Mouse (Mus musculus) G1E (cell line): ENCODE results near the gene Noct. TPM values are rescaled to one million over a fixed set of nuclear protein-coding genes. Genes with fewer than 3 reads are reported as not detected.

Experiments used
- ATAC-seq: 2 replicates; pipeline ENCODE4 v1.8.0; 2016; ENCODE audit warnings: mild to moderate bottlenecking; ENCODE audit not compliant: insufficient number of reproducible peaks, poor library complexity, low FRiP score, severe bottlenecking; ENCODE audit errors: extremely low read depth
- DNase-seq: peaks from one replicate; pipeline ENCODE4 v3.0.0; 2012; ENCODE audit warnings: low spot score
- H3K27me3 ChIP-seq: 2 replicates; pipeline ENCODE4 v1.6.1; 2012; ENCODE audit warnings: mild to moderate bottlenecking, low read length, inconsistent platforms; ENCODE audit not compliant: insufficient read depth
- H3K36me3 ChIP-seq: replicated peaks from 2 replicates; pipeline ENCODE3; 2012; ENCODE audit warnings: mild to moderate bottlenecking, inconsistent platforms
- H3K4me1 ChIP-seq: 2 replicates; pipeline ENCODE4 v1.6.1; 2012; ENCODE audit warnings: low read depth, low read length, inconsistent platforms, mixed read lengths; ENCODE audit not compliant: insufficient read depth
- H3K4me3 ChIP-seq: 2 replicates; pipeline ENCODE4 v1.5.1; 2012; ENCODE audit warnings: low read depth, mild to moderate bottlenecking, inconsistent platforms, low read length, moderate library complexity, mixed read lengths
- H3K9me3 ChIP-seq: replicated peaks from 2 replicates; pipeline ENCODE4 v1.6.1; 2012; ENCODE audit warnings: inconsistent platforms
- CTCF ChIP-seq: IDR thresholded peaks from 2 replicates; pipeline ENCODE4 v1.5.1; 2012; ENCODE audit warnings: low read depth, low read length, inconsistent platforms, mixed read lengths
- GATA1 ChIP-seq: IDR thresholded peaks from 2 replicates; pipeline ENCODE4 v1.6.1; 2012; ENCODE audit warnings: borderline replicate concordance, low read length, inconsistent platforms, mixed read lengths
- GATA2 ChIP-seq: IDR thresholded peaks from 2 replicates; pipeline ENCODE4 v1.6.1; 2012; ENCODE audit warnings: low read depth, low read length, inconsistent platforms, borderline replicate concordance
- POLR2AphosphoS5 ChIP-seq: IDR thresholded peaks from 2 replicates; pipeline ENCODE4 v1.6.1; 2012; ENCODE audit warnings: low read depth, low read length, inconsistent platforms; ENCODE audit not compliant: insufficient replicate concordance
- TAL1 ChIP-seq: conservative IDR thresholded peaks from 2 replicates; pipeline ENCODE4 v1.6.1; 2012; ENCODE audit warnings: low read depth, low read length, inconsistent platforms, mixed read lengths
- polyA plus RNA-seq: library from polyadenylated mRNA; stranded (reverse); fragments of >175 nt; gene quantifications from 2 replicates; pipeline ENCODE4 v1.2.3, GENCODE M21; 2012
- total RNA-seq, 2 experiments: library from RNA; stranded (forward) in 1 of 2; stranded (reverse) in 1 of 2; fragments of 200-1000 nt in 1 of 2; fragments of >200 nt in 1 of 2; fragmentation: Nextera tagmentation in 1 of 2; gene quantifications; 2 replicates each; pipeline ENCODE4 v1.2.3; 2014 to 2017

Noct gene
- total and polyA plus RNA-seq, 3 experiments, result 11.7 to 27.5 (median 18.5) TPM

GRCm38 (mm10) chr3:51268434-51268833 lies 44.2 kb downstream of the Noct start:
- DNase-seq (no peak), ATAC-seq (no peak)
- Histone ChIP-seq H3K4me3 (no peak overlapping the region), H3K4me1 (peaks cover 12% of the 10 kb centered on the region), H3K9me3 (peaks cover 9% of the 10 kb centered on the region), H3K27me3 (no peaks in the 10 kb centered on the region), H3K36me3 (peaks cover 60% of the 10 kb centered on the region)
- TF ChIP-seq TAL1 (no peak), GATA2 (no peak), GATA1 (no peak), CTCF (no peak), POLR2AphosphoS5 (no peak)

- no peak for TF ChIP-seq POLR2AphosphoS5
- TF ChIP-seq GATA2, result no peak
- TF ChIP-seq GATA1, result no peak
- no peak for TF ChIP-seq CTCF
- no peak for TF ChIP-seq TAL1
- H3K4me1 ChIP-seq, result peaks cover 18% of the 10 kb centered on the region
- H3K27me3 ChIP-seq, result no peaks in the 10 kb centered on the region
- peaks cover 3% of the 10 kb centered on the region for H3K9me3 ChIP-seq
- no peak overlapping the region for H3K4me3 ChIP-seq
- DNase-seq, result no peak
- no peak for ATAC-seq
- H3K36me3 ChIP-seq, result peaks cover 50% of the 10 kb centered on the region
These were observed 46.0 kb downstream of the Noct start for GRCm38 (mm10) chr3:51270069-51270817.

- peak overlapping the region; percentile 87 for H3K4me3 ChIP-seq
- no peak for TF ChIP-seq GATA2
- TF ChIP-seq TAL1, result no peak
- TF ChIP-seq GATA1, result no peak
- TF ChIP-seq POLR2AphosphoS5, result no peak
- no peak for TF ChIP-seq CTCF
- H3K36me3 ChIP-seq, result peaks cover 26% of the 10 kb centered on the region
- no peaks in the 10 kb centered on the region for H3K9me3 ChIP-seq
- DNase-seq (peak; percentile 97), ATAC-seq (peak; percentile 98)
- H3K4me1 ChIP-seq, result peaks cover 27% of the 10 kb centered on the region
- no peaks in the 10 kb centered on the region for H3K27me3 ChIP-seq
These were observed 51.7 kb downstream of the Noct start for GRCm38 (mm10) chr3:51275956-51276398.

GRCm38 (mm10) chr3:51276421-51277111 lies 52.3 kb downstream of the Noct start:
- Histone ChIP-seq H3K9me3 (no peaks in the 10 kb centered on the region), H3K4me1 (peaks cover 28% of the 10 kb centered on the region), H3K27me3 (no peaks in the 10 kb centered on the region), H3K4me3 (peak overlapping the region; percentile 87), H3K36me3 (peaks cover 26% of the 10 kb centered on the region)
- DNase-seq, result peak; percentile 43
- ATAC-seq, result no peak
- TF ChIP-seq CTCF (no peak), GATA1 (no peak), POLR2AphosphoS5 (no peak), GATA2 (no peak), TAL1 (no peak)

- no peak for TF ChIP-seq POLR2AphosphoS5
- no peak for TF ChIP-seq GATA1
- H3K27me3 ChIP-seq, result no peaks in the 10 kb centered on the region
- peaks cover 27% of the 10 kb centered on the region for H3K36me3 ChIP-seq
- no peaks in the 10 kb centered on the region for H3K9me3 ChIP-seq
- H3K4me3 ChIP-seq, result peak overlapping the region; percentile 87
- DNase-seq (peak; percentile 77), ATAC-seq (no peak)
- peaks cover 28% of the 10 kb centered on the region for H3K4me1 ChIP-seq
These were observed 53.2 kb downstream of the Noct start for GRCm38 (mm10) chr3:51277201-51278150.
